Mouse (Mus musculus): ENCODE data around the gene Psmc2. TPM values are rescaled to one million over a fixed set of nuclear protein-coding genes. Genes with fewer than 3 reads are reported as not detected.

Psmc2 gene
- total and polyA plus RNA-seq, 3 experiments, result 87.4 to 208 (median 115) TPM

- Histone ChIP-seq H3K27me3 (replicated peaks) (no peaks in the 10 kb centered on the region), H3K9me3 (replicated peaks; ENCODE audit: low read length) (no peaks in the 10 kb centered on the region), H3K4me2 (ENCODE audit: insufficient read depth, low read depth, poor library complexity, severe bottlenecking) (no peak overlapping the region), H3K79me2 (replicated peaks; ENCODE audit: control insufficient read depth, extremely low read depth, insufficient read depth, poor library complexity, severe bottlenecking) (peaks cover 3% of the 10 kb centered on the region), H3K4me3 (replicated peaks in 1 of 3; ENCODE audit: low read depth in 2 of 3, low read length in 2 of 3, poor library complexity in 1 of 3) (no peak overlapping the region), H3K4me1 (ENCODE audit: control insufficient read depth in 1 of 2, insufficient read depth in 2 of 2) (peaks cover 0 to 2% of the 10 kb centered on the region in 2 experiments; a peak in 2 of 4 replicates), H3K27ac (ENCODE audit: insufficient read depth, low read depth) (no peak overlapping the region), H3K36me3 (replicated peaks in 1 of 2; ENCODE audit: control insufficient read depth in 1 of 2, insufficient read depth in 1 of 2, low read length in 1 of 2) (peaks cover 72 to 93% of the 10 kb centered on the region in 2 experiments), H3K9ac (ENCODE audit: insufficient read depth, low read depth) (no peak overlapping the region)
- DNase-seq (ENCODE audit: extremely low read depth), result no peak
- dilution Hi-C loops (cut with MboI; ENCODE audit: extremely low pct_ligation_motif_present, extremely low pct_unique_long_range_greater_than_20kb, low sequenced_read_pairs), result no loop called here
- in situ Hi-C loops (cut with MboI; ENCODE audit: low pct_ligation_motif_present, low pct_unique_long_range_greater_than_20kb, low sequenced_read_pairs), result no loop called here
- TF ChIP-seq NRF1 (IDR thresholded peaks at IDR 0.05; ENCODE audit: low read depth, low read length) (no peak), UBTF (IDR thresholded peaks at IDR 0.05; ENCODE audit: low read depth, low read length) (no peak), CHD2 (IDR thresholded peaks at IDR 0.05; ENCODE audit: low read length) (no peak), ZC3H11A (IDR thresholded peaks at IDR 0.05; ENCODE audit: low read depth, low read length) (no peak), MAX (IDR thresholded peaks at IDR 0.05; ENCODE audit: low read length) (no peak), SMC3 (IDR thresholded peaks at IDR 0.05; ENCODE audit: low read depth, low read length) (no peak), HCFC1 (IDR thresholded peaks at IDR 0.05; ENCODE audit: low read depth, low read length) (no peak), POLR2AphosphoS2 (IDR thresholded peaks at IDR 0.05; ENCODE audit: low read depth, low read length) (no peak), MAZ (IDR thresholded peaks at IDR 0.05; ENCODE audit: low read depth, low read length) (no peak), IRF4 (IDR thresholded peaks at IDR 0.05; ENCODE audit: low read depth, low read length) (no peak), POLR2A (IDR thresholded peaks at IDR 0.05; ENCODE audit: low read depth, low read length) (no peak), KAT2A (IDR thresholded peaks at IDR 0.05; ENCODE audit: insufficient replicate concordance, low read length) (no peak), MEF2A (IDR thresholded peaks at IDR 0.05; ENCODE audit: borderline replicate concordance, low read depth, low read length) (no peak), TCF12 (IDR thresholded peaks at IDR 0.05; ENCODE audit: low read depth, low read length) (no peak), RAD21 (IDR thresholded peaks at IDR 0.05; ENCODE audit: low read depth, low read length) (no peak), JUN (IDR thresholded peaks at IDR 0.05; ENCODE audit: insufficient read depth, low read depth, low read length) (no peak), BHLHE40 (IDR thresholded peaks at IDR 0.05; ENCODE audit: low read depth, low read length) (no peak), SIN3A (IDR thresholded peaks at IDR 0.05; ENCODE audit: low read length) (no peak)
These were observed 41.5 kb upstream of the Psmc2 start for GRCm38 (mm10) chr5:21743606-21744005.

- peaks cover 72 to 93% of the 10 kb centered on the region in 2 experiments for H3K36me3 ChIP-seq (replicated peaks in 1 of 2; ENCODE audit: control insufficient read depth in 1 of 2, insufficient read depth in 1 of 2, low read length in 1 of 2)
These were observed 40.4 kb upstream of the Psmc2 start for GRCm38 (mm10) chr5:21744651-21745050.

More at GRCm38 (mm10) chr5:21744651-21745050, 40.4 kb upstream of the Psmc2 start:
- Histone ChIP-seq H3K4me3 (replicated peaks in 1 of 3; ENCODE audit: low read depth in 2 of 3, low read length in 2 of 3, poor library complexity in 1 of 3) (no peak overlapping the region), H3K27me3 (replicated peaks) (no peaks in the 10 kb centered on the region), H3K9me3 (replicated peaks; ENCODE audit: low read length) (no peaks in the 10 kb centered on the region), H3K79me2 (replicated peaks; ENCODE audit: control insufficient read depth, extremely low read depth, insufficient read depth, poor library complexity, severe bottlenecking) (no peaks in the 10 kb centered on the region; the same call in 1 of the 2 replicates), H3K27ac (ENCODE audit: insufficient read depth, low read depth) (no peak overlapping the region), H3K4me2 (ENCODE audit: insufficient read depth, low read depth, poor library complexity, severe bottlenecking) (no peak overlapping the region), H3K4me1 (ENCODE audit: control insufficient read depth in 1 of 2, insufficient read depth in 2 of 2) (no peaks in the 10 kb centered on the region), H3K9ac (ENCODE audit: insufficient read depth, low read depth) (no peak overlapping the region)
- in situ Hi-C loops (cut with MboI; ENCODE audit: low pct_ligation_motif_present, low pct_unique_long_range_greater_than_20kb, low sequenced_read_pairs) (no loop called here), dilution Hi-C loops (cut with MboI; ENCODE audit: extremely low pct_ligation_motif_present, extremely low pct_unique_long_range_greater_than_20kb, low sequenced_read_pairs) (no loop called here)
- DNase-seq (ENCODE audit: extremely low read depth), result no peak
- TF ChIP-seq CTCF (conservative IDR thresholded peaks at IDR 0.05 in 1 of 2, IDR thresholded peaks at IDR 0.05 in 1 of 2; ENCODE audit: low read depth in 2 of 2, low read length in 2 of 2), result no peak
- no peak for TF ChIP-seq MAFK (IDR thresholded peaks at IDR 0.05; ENCODE audit: insufficient replicate concordance, low read length)
- TF ChIP-seq ZC3H11A (IDR thresholded peaks at IDR 0.05; ENCODE audit: low read depth, low read length), result no peak
- no peak for TF ChIP-seq ZKSCAN1 (IDR thresholded peaks at IDR 0.05; ENCODE audit: borderline replicate concordance, low read depth, low read length)
- TF ChIP-seq SMC3 (IDR thresholded peaks at IDR 0.05; ENCODE audit: low read depth, low read length), result no peak

All from CH12.LX (cell line).